Mouse (Mus musculus) megakaryocyte-erythroid progenitor cell, adult 5-6 weeks (primary cell): ENCODE results near the gene Myo1g. TPM values are rescaled to one million over a fixed set of nuclear protein-coding genes. Genes with fewer than 3 reads are reported as not detected.

ENCODE experiments used
- ATAC-seq: replicated peaks from 2 replicates; pipeline ENCODE4 v1.8.0; 2016; ENCODE audit warnings: mild to moderate bottlenecking, inconsistent platforms; ENCODE audit not compliant: severe bottlenecking, poor library complexity, low FRiP score, low TSS enrichment
- total RNA-seq, 2 experiments: library from RNA; stranded (forward) in 1 of 2; stranded (reverse) in 1 of 2; fragments of 200-1000, 215-1000 nt in 1 of 2; fragments of >200 nt in 1 of 2; fragmentation: Nextera tagmentation in 1 of 2; gene quantifications; 2 replicates each; pipeline ENCODE4 v1.2.3; 2014 to 2017

Myo1g gene
- total RNA-seq (2014; fragmentation: Nextera tagmentation) (7.3 and 16.1 TPM in 2 replicates), total RNA-seq (2017) (5.4 and 8.6 TPM in 2 replicates)

- peak; percentile 23; the same call in 1 of the 2 replicates for ATAC-seq
Observed at GRCm38 (mm10) chr11:6520507-6521173, at the start of gene Myo1g. TSS of gene Myo1g (minus strand) at chr11:6520965.

DNA sequence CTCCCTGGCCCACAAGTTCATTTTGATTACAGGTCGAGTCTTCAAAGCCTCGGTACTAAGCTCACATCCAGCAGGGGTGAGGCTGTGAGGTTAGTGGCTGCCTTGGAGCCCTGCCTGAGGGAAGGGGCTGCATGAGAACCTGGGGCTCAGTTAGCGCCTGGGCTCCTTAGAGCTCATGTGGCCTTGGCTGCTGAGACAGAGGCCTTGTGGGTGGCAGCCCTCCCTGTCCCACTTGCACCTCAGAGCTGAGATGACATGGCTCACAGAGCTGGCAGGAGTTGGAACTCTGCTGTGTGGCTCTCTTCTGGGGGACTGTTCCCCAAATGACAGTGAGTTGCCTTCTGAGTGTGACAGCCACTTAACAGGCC lies 48.6 kb upstream of the Myo1g start:
- peak; percentile 11 for ATAC-seq

DNA sequence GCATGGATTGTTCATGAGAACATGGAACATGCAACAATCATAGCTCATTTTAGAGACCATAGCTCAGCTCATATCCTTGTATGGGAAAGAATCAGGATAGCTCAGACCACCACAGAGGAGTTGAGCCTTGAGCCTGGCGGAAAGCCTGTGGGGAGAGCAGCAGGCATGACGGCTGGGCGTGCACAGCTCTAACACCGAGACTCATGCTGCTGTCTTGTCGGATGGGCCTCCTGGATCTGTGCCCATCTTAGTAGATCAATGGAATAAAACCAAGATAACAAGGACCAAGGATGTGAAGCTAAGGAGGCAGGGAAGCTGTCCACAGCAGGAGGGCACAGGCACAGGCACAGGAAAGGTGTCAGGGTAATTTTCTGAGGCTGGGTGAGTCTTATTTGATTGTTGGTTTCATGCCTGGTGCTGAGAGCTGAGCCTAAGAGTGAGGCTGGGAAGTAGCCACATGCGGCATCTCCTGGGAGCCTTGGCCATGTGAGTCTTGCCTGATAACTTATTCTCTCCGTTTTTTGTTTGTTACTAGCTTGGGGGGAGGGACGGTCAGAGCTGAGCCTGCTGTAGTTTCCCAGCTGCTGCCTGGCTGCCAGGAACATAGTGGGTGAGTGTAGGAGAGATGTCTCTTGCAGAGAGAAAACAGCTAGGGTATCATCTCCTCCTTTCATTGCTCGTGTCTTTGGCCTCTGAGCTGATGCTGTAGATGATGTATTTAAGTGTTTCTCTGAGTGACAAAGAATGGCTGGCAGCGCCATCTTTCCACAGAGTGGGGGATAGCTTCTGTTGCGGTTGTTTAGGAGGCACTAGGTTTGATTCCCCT lies 48.0 kb upstream of the Myo1g start:
- ATAC-seq: peak; percentile 45

GRCm38 (mm10) chr11:6567951-6568350 lies 47.2 kb upstream of the Myo1g start:
- ATAC-seq: peak; percentile 54

DNA sequence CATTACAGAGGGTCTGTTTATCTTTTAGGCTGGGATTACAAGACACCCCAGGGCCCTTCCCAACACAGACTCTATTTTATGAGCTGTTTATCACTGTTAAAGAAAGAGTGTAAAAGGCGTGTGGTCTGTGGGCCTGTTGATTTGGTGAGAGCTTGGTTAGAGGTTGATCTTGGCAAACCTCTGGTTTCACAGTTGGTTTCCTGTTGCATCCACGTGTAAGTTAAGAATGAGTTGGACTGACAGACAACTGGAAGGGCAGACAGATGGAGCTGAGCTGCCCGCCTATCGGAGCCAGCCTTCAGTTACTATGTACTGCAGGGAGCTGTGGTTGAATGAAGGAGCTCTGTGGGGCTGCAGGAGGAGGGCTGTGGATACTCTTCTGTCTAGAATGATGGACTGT lies 45.7 kb upstream of the Myo1g start:
- ATAC-seq: peak; percentile 48

DNA sequence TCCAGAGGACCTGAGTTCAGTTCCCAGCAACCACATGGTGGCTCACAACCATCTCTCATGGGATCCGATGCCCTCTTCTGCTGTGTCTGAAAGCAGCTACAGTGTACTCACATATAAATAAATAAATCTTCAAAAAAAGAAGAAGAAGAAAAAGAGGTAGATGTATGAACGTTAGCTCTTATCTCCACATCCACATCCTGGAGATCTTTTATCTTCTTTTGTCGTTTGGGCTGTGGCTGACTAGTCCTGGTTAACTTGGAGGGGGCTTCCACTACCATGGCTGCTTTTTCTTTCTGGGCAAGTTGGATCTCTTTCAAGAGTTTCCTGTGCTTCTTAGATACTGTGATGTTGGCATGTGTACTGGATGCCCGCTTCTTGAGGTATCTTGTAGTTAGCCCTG lies 42.4 kb upstream of the Myo1g start:
- ATAC-seq: no peak

- no peak; the same call in 1 of the 2 replicates for ATAC-seq
Observed at GRCm38 (mm10) chr11:6562359-6562758, 41.6 kb upstream of the Myo1g start.

GRCm38 (mm10) chr11:6561474-6561873 lies 40.7 kb upstream of the Myo1g start:
- ATAC-seq: no peak

DNA sequence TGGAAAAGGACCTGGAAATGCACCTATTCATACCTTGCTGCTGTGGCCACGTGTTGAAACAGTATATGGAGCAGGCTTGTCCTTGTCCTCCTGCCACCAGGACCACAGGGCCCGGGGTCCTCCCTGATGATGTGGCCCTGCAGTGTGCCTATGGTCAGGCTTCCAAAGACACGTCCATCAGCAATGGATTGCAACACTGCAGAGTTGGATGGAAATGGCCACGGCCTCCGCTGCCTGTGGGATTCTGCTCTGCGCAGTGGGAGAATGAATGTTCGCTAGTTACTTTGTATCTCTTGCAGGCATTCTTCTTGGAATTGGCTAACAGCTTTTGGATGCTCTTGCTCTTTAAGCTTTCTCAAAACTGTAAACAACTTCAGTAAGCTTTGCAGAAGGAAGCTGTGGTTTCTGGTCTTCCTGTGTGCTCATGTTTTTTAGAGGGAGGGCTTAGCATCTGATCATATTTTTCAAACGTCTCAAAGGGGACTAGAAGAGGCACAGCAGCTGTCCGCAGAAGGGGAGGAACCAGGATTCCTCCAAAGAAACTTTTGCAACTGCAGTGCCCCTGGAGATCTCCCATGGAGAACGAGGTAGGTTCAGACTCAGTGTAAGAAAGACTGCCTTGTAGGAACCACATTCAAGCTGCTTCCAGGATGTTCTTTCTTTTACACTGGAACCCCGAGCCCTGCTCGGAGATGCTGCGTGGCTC lies 40.0 kb upstream of the Myo1g start:
- 0 out of 2 replicates have a peak, but pooled peaks have one; percentile 5 for ATAC-seq

GRCm38 (mm10) chr11:6559996-6560395 lies 39.2 kb upstream of the Myo1g start:
- ATAC-seq: no peak

DNA sequence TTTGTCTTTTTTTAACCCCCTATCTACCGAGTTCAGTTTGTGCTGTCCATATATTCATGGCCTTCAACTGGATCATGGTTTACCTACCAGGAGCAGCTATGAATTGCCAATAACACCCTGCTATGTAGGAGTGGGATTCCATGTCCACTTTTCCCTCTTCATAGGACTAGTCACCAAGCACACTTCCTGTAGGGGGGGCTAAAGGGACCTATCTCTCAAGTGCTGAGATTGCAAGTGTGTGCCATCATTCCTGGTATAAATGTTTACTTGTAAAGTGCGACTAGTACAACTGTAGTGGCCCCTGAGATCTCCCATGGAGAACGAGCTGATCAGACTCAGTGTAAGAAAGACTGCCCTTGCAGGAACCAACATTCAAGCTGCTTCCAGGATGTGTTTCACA lies 37.5 kb upstream of the Myo1g start:
- ATAC-seq: no peak

DNA sequence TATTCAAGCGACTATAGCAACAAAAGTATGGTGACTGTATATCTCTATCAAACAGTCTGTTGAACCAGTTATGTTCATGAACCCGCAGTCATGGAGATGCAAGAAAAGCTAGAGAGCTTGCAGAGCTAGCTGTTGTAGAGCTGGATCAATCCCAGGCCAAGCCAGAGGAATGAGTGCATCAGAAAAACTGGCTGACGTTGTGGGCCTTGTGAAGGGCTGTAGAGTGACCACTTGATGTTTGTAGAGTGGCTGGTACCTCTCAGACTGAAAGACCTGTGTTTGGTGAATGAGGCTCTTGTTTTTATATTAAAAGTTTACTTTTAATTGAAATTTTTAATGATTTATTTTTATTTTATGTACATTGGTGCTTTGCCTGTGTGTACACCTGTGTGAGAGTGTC lies 29.4 kb upstream of the Myo1g start:
- no peak for ATAC-seq

- ATAC-seq: no peak
Observed at GRCm38 (mm10) chr11:6549770-6550169, 29.0 kb upstream of the Myo1g start.

DNA sequence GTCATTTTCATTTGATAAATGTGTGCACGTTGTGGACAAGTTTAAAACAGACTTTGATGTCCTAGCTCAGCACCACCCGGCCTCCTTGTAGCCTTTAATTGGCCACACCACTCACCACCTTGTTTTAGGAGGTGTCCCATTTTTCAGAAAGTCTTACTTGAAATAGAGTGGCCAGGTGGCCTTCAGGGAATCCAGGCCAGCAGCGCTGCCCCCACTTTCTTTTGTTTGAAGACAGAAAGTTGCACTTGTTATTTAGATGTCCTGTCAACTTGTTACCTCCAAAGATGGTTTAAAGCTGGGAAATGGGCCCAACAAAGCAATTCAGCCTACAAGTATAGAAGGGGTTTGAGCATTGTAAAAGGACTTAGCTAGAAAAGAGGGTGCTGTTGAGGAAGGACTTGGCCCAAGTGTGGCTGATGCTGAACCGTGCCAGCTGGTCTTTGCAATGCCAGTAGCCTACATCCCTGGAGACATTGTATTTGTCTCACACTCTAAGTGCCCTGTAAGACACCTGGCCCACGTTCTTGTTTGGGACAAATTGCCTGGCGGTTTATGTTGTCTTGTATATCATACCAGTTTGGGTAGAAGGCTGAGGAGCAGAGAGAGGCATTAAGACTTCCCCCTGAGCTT lies 27.0 kb upstream of the Myo1g start:
- ATAC-seq: no peak

DNA sequence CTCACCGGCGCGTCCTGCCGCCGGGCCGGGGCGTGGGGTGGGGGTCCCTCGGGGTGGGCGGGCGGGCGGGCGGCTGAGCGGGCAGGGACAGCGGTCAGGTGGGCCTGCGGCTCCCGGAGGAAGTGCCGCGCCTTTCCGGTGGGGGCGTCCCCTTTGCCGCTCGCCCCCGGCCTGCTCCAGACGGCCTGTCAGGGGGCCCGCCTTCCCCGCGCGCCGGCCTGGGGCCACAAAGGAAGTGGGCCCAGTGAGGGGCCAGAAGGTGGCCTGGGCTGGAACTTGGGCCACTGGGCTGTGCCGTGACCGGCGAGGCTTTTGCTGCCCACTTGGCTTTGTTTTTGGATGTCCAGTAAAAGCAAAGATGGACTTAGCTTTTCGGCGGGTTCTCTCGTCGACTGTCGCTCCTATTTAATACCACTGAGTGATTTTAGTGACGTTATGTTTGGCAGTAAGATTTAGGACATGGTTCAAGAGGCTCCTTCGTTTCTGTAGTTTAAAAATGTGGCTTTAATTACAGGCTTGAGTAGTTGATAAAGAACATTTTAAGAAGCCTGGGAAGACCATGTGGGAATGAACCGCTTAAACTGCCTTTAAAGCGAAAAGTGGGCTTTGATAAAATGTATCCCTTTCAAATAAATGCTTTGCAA lies 26.4 kb upstream of the Myo1g start:
- ATAC-seq: peak; percentile 35; the same call in 1 of the 2 replicates

GRCm38 (mm10) chr11:6546205-6547013 lies 25.6 kb upstream of the Myo1g start, which contains the start of gene Ccm2:
TSS of gene Ccm2 (plus strand) at chr11:6546887.
- peak; percentile 88 for ATAC-seq

DNA sequence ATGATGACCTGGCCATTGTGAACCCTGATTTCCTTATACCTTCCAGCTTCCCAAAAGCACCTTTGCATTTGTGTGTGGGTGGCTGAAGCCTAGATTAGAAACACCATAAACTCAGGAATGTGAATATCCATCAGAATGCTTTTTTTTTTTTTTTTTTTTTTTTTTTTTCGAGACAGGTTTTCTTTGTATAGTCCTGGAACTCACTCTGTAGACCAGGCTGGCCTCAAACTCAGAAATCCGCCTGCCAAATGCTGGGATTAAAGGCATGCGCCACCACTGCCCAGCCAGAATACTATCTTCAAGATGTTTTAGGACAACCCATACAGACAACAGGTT lies 25.1 kb upstream of the Myo1g start:
- no peak for ATAC-seq

DNA sequence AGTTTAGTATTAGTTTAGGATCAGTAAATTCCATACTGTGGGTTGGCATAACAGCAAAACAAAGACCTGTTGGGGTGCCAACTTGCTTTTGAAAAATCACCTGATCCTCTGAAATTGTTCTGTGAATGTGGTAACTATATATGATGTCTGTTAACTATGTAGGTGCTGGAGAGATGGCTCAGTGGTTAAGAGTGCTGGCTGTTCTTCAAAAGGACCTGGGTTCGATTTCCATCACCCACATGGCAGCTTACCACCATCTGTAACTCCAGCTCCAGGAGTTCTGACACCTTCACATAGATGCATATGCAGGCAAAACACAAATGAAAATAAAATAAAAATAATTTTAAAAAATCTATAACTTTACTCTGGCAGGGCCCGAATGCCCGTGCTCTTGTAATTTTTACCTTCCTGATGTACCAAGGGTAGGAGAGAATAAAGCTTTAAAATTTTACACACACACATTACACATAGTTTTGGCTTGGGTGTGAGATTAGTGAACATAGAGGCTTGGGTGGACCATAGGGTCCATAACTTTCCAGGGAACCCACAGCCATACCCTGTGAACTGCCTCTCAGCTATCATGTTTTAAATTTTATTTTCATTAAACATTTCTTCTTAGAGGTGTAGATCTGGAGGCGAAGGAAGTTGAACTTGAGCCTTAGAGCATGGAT lies 24.6 kb upstream of the Myo1g start:
- ATAC-seq: no peak
